Mouse (Mus musculus) neural tube, embryonic 11.5 days (tissue): ENCODE data around the gene Rpp25l. TPM values are rescaled to one million over a fixed set of nuclear protein-coding genes. Genes with fewer than 3 reads are reported as not detected.
"Not testable (repeated sequence)": the region's sequence is repeated elsewhere in the genome, so short reads cannot be mapped to it uniquely, and the experiment has no call there.

Source experiments
- ATAC-seq: fragments of 200-750 bp; cut with Nextera tagmentation; 2 replicates; pipeline ENCODE4 v1.8.0; 2017; ENCODE audit warnings: moderate number of reproducible peaks, mild to moderate bottlenecking, moderate TSS enrichment, moderate library complexity; ENCODE audit not compliant: insufficient read depth, low FRiP score, low TSS enrichment
- DNase-seq: peaks from one replicate; pipeline ENCODE4 v3.0.0-alpha.2; 2015; ENCODE audit warnings: low spot score
- H3K27ac ChIP-seq: fragments of 300-500 bp; sonication (generic); 2 replicates; pipeline ENCODE4 v1.5.1; 2014; ENCODE audit warnings: low read depth, mild to moderate bottlenecking, low read length
- H3K27me3 ChIP-seq: fragments of 300-500 bp; sonication (generic); 2 replicates; pipeline ENCODE4 v1.6.1; 2014; ENCODE audit warnings: mild to moderate bottlenecking, low read length, mixed read lengths; ENCODE audit not compliant: control insufficient read depth, insufficient read depth
- H3K36me3 ChIP-seq: fragments of 300-500 bp; sonication (generic); 2 replicates; pipeline ENCODE4 v1.6.1; 2014; ENCODE audit warnings: mild to moderate bottlenecking, low read length, moderate library complexity, mixed read lengths; ENCODE audit not compliant: control insufficient read depth, insufficient read depth
- H3K4me1 ChIP-seq: fragments of 300-500 bp; sonication (generic); 2 replicates; pipeline ENCODE4 v1.6.1; 2014; ENCODE audit warnings: low read length, mixed read lengths; ENCODE audit not compliant: control insufficient read depth, insufficient read depth
- H3K4me2 ChIP-seq: fragments of 300-500 bp; sonication (generic); 2 replicates; pipeline ENCODE4 v1.6.1; 2014; ENCODE audit warnings: low read depth, mild to moderate bottlenecking, moderate library complexity
- H3K4me3 ChIP-seq: fragments of 300-500 bp; sonication (generic); 2 replicates; pipeline ENCODE4 v1.5.1; 2014; ENCODE audit warnings: low read depth, low read length
- H3K9ac ChIP-seq: fragments of 300-500 bp; sonication (generic); 2 replicates; pipeline ENCODE4 v1.6.1; 2014; ENCODE audit warnings: mild to moderate bottlenecking, low read length
- H3K9me3 ChIP-seq: fragments of 300-500 bp; sonication (generic); 2 replicates; pipeline ENCODE4 v1.6.1; 2016; ENCODE audit warnings: low read length; ENCODE audit not compliant: control insufficient read depth
- WGBS: fragments of 180-500 bp; shearing (Covaris S2); extraction: QIAGEN DNeasy Blood & Tissue Kit; methylation state at CpG from one replicate; pipeline ENCODE4 v1.1.7; 2014; 5-methylcytosine and 5-hydroxymethylcytosine counted together
- polyA plus RNA-seq: library from polyadenylated mRNA; unstranded; fragments of >200 nt; fragmentation: Nextera tagmentation; extraction: Ambion mirVana; gene quantifications from 2 replicates; pipeline ENCODE4 v1.2.1, GENCODE M21; 2014

Rpp25l gene
- polyA plus RNA-seq, 1 experiment from 2014 or later: 81.2 TPM

DNA sequence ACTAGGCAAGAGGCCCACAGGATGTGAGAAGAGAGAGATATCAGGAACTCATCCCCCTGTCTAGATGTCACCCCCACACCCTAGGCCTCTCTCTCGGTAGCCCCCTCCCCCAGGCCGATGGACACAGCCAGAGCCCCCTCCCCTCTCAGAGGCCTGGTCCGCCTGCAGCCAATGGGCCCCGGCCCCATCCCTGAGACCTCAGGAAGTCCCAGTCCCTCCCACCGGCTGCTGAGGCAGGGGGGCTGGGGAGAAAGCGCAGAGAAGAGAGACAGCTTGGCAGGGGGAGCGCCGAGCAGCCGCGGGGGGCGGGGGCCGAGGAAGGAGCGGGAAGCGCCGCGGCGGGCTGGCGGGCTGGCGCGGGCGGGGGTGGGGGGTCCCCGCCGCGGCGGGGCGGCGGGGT lies 30.0 kb downstream of the Rpp25l start:
- Histone ChIP-seq H3K4me1 (peaks cover 32% of the 10 kb centered on the region), H3K4me2 (peak overlapping the region; percentile 30)
- H3K9me3 ChIP-seq, H3K4me3 ChIP-seq, DNase-seq, H3K27ac ChIP-seq, H3K36me3 ChIP-seq, H3K27me3 ChIP-seq, H3K9ac ChIP-seq: not testable (repeated sequence)
- WGBS: 3% methylated on average over 5 of the region's 27 CpGs
- ATAC-seq: peak; percentile 31; the same call in 1 of the 2 replicates

DNA sequence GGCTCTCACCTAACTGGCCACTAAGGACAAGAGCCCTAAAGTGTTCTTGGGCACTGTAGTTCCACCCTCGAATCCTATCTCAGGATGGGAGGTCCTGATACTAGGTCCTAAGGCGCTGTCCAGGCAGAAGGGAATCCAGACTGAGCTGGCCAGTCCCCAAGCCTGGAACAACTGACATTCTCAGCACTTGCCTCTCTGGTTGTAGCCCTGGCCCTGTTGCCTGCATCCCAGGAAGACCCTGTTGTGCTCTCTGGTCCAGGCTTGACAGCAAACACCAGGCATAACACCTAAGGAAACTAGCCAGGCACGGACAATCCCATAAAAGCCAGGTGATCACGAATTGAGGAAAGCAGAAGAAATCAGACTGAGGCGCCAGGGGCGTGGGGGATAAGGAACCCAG lies 30.5 kb downstream of the Rpp25l start:
- 34% methylated on average over 6 of the region's 6 CpGs for WGBS
- H3K27ac ChIP-seq: peak overlapping the region; percentile 60

DNA sequence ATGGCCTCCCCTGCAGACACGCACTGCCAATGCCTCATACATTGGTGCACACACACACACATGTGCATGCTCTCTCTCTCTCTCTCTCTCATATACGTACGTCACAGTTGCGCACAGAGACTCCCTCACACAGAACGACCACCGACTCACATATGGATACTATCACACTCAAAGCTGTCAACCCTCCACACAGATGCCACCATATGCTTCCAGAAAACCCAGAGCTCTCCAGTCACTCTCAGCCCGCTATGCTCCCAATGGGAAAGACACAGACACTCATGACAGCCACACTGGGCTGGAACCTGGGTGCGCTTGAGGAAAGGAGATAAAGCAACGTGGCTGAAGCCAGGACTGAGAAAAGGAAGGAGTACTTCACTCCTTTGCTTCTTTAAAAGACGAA lies 31.4 kb downstream of the Rpp25l start:
- H3K36me3 ChIP-seq: no peaks in the 10 kb centered on the region

More for the DNA sequence above, 30.5 kb downstream of the Rpp25l start:
- Histone ChIP-seq H3K27me3 (no peaks in the 10 kb centered on the region), H3K4me2 (peak overlapping the region; percentile 25), H3K4me1 (peaks cover 37% of the 10 kb centered on the region), H3K9ac (peak overlapping the region; percentile 38; the same call in 1 of the 2 replicates), H3K4me3 (no peak overlapping the region), H3K36me3 (no peaks in the 10 kb centered on the region), H3K9me3 (no peaks in the 10 kb centered on the region)
- no peak for DNase-seq
- ATAC-seq: no peak

DNA sequence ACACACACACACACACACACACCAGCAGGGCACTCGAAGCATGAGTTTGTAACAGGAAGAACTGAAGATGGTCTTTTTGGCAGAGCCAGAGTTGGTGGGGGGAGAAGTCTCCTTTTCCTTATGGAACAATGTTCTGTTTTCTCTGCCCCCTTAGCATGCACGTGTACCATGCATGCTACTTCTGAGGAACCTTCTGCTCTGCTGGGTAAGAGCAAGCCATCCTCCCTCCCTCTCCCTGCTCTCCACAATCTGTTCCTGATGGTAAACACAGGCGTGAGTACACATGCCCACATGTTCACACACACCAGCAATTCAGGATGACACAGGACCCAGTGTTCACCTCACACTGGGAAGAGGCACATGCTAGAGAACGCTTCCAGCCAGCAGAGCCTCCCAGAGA lies 32.2 kb downstream of the Rpp25l start:
- H3K36me3 ChIP-seq: no peaks in the 10 kb centered on the region
- H3K9me3 ChIP-seq: no peaks in the 10 kb centered on the region
- H3K4me2 ChIP-seq: no peak overlapping the region
- no peak overlapping the region for H3K27ac ChIP-seq
- 75% methylated on average over 4 of the region's 4 CpGs for WGBS
- ATAC-seq (no peak), DNase-seq (no peak)
- no peak overlapping the region for H3K9ac ChIP-seq
- H3K4me1 ChIP-seq: peaks cover 49% of the 10 kb centered on the region
- no peak overlapping the region for H3K4me3 ChIP-seq
- H3K27me3 ChIP-seq: no peaks in the 10 kb centered on the region

More for the DNA sequence above, 31.4 kb downstream of the Rpp25l start:
- no peaks in the 10 kb centered on the region for H3K27me3 ChIP-seq
- H3K4me3 ChIP-seq: no peak overlapping the region
- H3K9ac ChIP-seq: peak overlapping the region; percentile 38; the same call in 1 of the 2 replicates
- H3K9me3 ChIP-seq: no peaks in the 10 kb centered on the region
- H3K4me1 ChIP-seq: peaks cover 44% of the 10 kb centered on the region
- no peak overlapping the region for H3K27ac ChIP-seq
- DNase-seq: no peak
- ATAC-seq: no peak
- 71% methylated on average over 10 of the region's 10 CpGs for WGBS
- H3K4me2 ChIP-seq: no peak overlapping the region

DNA sequence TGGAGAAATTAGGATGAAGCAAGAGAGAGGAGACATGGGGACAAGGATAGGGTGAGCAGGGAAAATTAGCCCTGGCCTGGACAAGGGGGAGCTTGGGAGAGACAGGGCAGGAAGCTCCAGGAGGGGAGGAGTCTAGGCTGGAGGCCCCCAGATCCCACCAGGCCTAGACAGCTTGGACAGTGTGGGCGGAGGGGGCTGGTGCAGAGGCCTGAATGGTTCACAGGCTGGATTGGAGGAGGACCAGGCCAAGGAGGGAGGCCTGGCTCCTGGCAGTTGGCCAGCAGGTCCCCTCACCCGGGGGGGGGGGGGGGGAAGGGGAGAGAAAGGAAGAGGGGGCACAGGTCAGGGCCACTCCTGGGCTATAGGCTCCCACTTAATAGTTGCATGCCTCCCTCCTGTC lies 34.0 kb downstream of the Rpp25l start:
- no peak for DNase-seq
- Histone ChIP-seq H3K27me3 (no peaks in the 10 kb centered on the region), H3K9ac (no peak overlapping the region), H3K36me3 (no peaks in the 10 kb centered on the region), H3K27ac (no peak overlapping the region), H3K4me1 (peaks cover 61% of the 10 kb centered on the region), H3K4me2 (no peak overlapping the region), H3K4me3 (no peak overlapping the region), H3K9me3 (no peaks in the 10 kb centered on the region)
- 88% methylated on average over 1 of the region's 2 CpGs for WGBS
- ATAC-seq: no peak

DNA sequence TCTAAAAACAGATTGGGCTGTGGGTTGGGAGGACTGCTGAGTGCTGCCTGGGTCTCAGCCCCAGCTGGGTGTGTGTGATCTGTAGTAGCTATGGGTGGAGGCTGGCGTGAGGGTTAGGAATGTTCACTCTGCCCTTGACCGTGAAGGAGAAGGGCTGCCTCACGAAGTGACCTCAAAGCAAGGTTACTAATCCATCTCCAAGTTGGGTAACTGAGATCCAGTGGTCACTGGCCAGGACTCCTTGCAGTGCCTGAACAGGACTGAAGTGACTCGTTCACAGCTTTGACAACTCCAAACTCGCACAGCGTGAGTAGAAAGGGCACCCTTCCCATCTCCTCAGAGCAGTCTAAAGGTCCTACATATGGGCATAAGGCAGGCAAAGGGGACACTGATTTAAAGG lies 34.5 kb downstream of the Rpp25l start:
- H3K9me3 ChIP-seq: no peaks in the 10 kb centered on the region
- no peak overlapping the region for H3K27ac ChIP-seq
- H3K4me2 ChIP-seq: no peak overlapping the region
- WGBS: 81% methylated on average over 6 of the region's 6 CpGs
- H3K4me1 ChIP-seq: peaks cover 64% of the 10 kb centered on the region
- H3K4me3 ChIP-seq: no peak overlapping the region
- ATAC-seq (no peak), DNase-seq (no peak)
- H3K27me3 ChIP-seq: no peaks in the 10 kb centered on the region
- no peaks in the 10 kb centered on the region for H3K36me3 ChIP-seq
- no peak overlapping the region for H3K9ac ChIP-seq

DNA sequence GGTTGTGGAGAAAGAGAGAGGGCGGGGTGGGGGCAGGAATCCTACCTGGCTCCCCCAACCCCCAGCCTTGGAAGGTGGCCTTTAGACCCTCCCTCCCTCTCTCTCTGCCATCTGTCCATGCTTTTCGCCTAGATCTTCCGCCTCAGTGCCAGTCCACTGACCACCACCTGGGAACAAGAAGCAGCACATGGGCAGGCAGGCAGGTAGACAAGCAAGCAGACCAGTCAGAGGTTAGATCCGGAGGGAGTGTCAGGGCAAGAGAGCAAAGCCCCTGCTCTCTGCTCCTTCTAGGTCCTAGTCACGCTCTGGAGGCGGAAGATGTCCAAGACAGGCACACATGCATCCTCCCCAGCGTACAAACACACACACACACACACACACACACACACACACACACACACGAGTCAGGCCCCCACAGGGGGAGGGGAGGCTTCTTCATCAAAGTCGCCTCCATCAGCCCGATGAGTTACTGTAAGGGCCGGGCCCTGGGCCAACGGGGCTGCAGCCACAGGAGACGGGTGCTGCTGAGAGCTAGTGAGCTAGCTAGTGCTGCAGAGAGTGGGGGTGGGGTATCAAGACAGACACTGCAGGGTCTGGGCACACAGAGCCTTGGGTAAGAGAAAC lies 36.2 kb downstream of the Rpp25l start:
- Histone ChIP-seq H3K4me3 (no peak overlapping the region), H3K4me1 (peaks cover 67% of the 10 kb centered on the region), H3K9me3 (no peaks in the 10 kb centered on the region), H3K9ac (peak overlapping the region; percentile 22; the same call in 1 of the 2 replicates), H3K36me3 (no peaks in the 10 kb centered on the region), H3K27me3 (no peaks in the 10 kb centered on the region), H3K27ac (0 out of 2 replicates have a peak overlapping the region, but pooled peaks have one; percentile 27), H3K4me2 (no peak overlapping the region)
- DNase-seq: no peak
- 43% methylated on average over 13 of the region's 13 CpGs for WGBS
- peak; percentile 31; the same call in 1 of the 2 replicates for ATAC-seq

DNA sequence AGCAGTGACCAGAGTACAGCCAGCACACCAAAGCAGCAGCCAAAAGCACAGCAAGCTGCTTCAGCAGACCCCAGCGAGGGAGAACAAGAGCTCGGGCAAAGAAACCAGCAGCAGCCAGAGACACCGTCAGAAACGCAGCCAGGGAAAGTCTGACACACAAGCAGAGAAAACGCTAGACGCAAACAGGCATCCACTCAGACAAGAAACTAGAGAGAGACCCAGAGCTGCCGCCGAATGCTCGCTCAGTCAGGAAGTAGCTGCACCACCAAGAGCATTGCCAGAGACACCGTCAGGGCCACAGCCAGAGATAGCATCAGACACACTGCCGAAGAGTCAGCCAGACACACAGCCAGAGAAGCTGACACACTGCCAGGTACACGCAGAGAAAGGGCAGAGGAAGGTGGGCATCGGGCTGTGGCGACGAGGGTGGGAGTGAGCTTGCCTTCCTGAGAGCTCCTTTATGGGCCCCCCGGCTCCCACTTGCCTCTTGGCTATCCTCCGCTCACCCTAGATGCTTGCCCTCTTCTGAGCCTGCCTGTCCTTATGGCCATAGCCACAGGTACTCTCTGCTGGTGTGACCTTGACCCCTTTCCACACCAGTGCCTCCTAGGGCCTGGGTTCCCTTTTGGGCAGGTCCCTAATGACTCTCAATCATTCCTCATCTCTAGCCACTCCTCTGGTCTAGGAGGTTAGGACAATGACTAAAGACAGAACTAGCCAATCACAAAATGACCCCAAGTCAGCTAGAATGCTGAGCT lies 36.9 kb downstream of the Rpp25l start:
- DNase-seq (no peak), ATAC-seq (no peak)
- Histone ChIP-seq H3K4me3 (no peak overlapping the region), H3K27me3 (no peaks in the 10 kb centered on the region), H3K27ac (0 out of 2 replicates have a peak overlapping the region, but pooled peaks have one; percentile 27), H3K9me3 (no peaks in the 10 kb centered on the region), H3K36me3 (no peaks in the 10 kb centered on the region), H3K9ac (peak overlapping the region; percentile 22; the same call in 1 of the 2 replicates), H3K4me2 (no peak overlapping the region), H3K4me1 (peaks cover 69% of the 10 kb centered on the region)
- WGBS: 82% methylated on average over 17 of the region's 17 CpGs

DNA sequence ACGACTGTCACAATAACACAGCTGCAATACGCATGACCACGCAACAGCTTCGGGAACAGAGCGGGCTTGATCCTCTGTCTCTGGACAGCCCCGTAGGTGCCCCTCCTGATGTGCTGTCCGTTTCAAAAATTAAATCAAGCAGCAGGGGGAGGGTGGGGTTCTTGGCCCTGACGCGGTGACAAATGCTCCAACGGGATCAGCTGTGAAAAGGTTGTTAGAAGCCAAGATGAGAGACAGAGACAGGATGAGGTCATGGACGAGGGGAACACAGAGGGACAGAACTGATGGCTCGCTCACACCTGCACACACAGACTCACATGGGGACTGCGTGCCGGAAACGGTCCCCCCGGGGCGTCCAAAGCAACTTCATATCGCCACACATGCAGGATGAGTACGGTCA lies 40.1 kb downstream of the Rpp25l start:
- Histone ChIP-seq H3K4me1 (peaks cover 49% of the 10 kb centered on the region), H3K9ac (no peak overlapping the region), H3K4me3 (no peak overlapping the region), H3K9me3 (no peaks in the 10 kb centered on the region), H3K36me3 (no peaks in the 10 kb centered on the region), H3K4me2 (no peak overlapping the region), H3K27ac (peak overlapping the region; percentile 9), H3K27me3 (no peaks in the 10 kb centered on the region)
- no peak for DNase-seq
- ATAC-seq: no peak
- WGBS: 57% methylated on average over 19 of the region's 19 CpGs
